Mouse (Mus musculus) monocyte, adult 5-6 weeks (primary cell): ENCODE data around the gene Clybl. TPM values are rescaled to one million over a fixed set of nuclear protein-coding genes. Genes with fewer than 3 reads are reported as not detected.

ENCODE experiments used
- ATAC-seq: fragments of 153-309, 156-312 bp; replicated peaks from 2 replicates; pipeline ENCODE4 v1.8.0; 2017; ENCODE audit warnings: mild to moderate bottlenecking; ENCODE audit not compliant: low TSS enrichment, insufficient number of reproducible peaks, severe bottlenecking, poor library complexity, low FRiP score
- total RNA-seq: library from RNA; stranded (forward); fragments of 200-1000, 200-491, 200-594 nt; gene quantifications from 3 replicates; pipeline ENCODE4 v1.2.3, GENCODE M21; 2017

The Clybl gene
- total RNA-seq, 1 experiment from 2014 or later: 3.4 TPM

DNA sequence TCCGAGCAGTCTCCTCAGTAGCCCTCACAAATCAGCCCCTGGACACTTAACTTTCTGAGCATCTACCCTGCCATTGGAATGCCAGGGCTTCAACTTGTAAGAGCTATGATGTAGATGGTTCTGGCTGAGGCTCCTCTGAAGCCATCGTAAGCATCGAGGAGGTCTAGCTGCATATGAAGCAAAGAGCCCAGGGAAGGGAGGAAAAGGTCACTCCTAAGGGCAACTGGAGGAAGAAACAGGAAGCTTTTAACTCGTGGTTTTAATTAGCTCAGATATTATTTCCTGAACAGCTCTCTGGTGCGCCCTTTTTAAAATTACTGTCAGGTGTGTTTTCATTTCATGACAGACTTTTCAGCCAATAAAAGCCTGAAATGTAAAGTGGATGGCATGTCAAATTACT lies 190.5 kb downstream of the Clybl start:
- ATAC-seq: no peak

- no peak for ATAC-seq
Observed at GRCm38 (mm10) chr14:122373458-122373857, 192.0 kb downstream of the Clybl start.

DNA sequence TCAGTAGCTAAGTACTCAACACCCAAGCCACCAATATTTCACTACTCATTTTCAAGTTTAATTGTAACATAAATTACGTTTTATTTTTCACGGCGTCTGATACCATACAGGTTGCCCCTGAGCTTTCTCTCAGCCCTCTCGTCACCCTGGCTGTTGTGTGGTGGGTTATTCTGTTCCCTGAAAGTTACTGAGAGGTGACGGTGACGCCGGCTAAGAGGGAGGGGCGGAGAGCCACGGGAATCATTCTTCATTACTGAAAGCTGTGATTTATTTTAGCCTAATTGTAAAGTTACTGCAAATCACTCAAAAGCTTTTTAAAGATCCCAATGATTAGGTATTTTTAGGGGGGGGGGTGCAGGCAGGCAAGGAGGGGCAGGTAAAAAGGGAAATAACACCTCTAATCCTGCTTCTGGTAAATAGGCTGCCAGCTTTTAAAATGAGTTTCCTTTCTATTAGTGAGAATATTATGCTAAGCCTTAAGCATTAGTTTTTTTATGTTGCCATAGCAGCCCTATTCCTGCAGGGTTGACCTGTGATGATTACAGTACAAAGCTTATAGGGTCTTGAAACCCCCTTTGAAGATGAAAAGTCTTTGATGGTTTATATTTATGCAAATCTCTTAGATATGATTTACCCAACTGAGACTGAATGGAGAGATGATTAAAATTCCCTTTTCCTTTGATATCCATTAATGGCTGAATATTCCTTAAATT lies 192.9 kb downstream of the Clybl start:
- ATAC-seq: no peak

- no peak for ATAC-seq
Observed at GRCm38 (mm10) chr14:122375070-122375811, 193.7 kb downstream of the Clybl start.

DNA sequence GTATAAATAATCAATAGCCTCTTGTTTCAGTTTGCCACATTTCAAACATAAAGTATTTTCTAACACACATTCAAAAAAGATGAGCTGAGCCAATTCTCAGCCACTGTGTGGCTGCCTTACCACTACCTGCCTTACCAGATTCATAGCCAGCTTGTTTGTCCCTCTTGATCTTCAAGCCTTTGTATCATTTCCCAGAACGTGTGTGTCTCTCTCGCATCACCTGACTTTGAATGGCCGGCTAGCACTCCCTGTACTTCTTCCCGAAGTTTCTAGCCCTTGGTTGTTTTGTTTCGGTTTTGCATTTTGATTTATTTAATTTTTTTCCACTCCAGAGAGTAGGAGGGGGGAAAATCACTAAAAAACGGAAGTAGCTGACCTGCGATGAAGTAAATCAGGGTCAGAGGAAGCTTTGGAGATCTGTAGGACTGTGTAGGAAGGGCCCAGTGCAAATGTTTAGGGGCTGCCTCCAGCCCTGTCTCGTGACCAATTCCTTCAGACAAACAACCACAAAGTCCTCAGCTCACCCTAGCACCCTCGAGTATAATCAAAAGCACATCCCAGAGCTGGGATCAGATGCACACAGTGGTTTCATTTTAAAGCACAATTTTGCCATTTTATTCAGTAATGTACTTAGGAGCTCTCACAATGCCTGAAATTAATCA lies 195.1 kb downstream of the Clybl start:
- ATAC-seq: no peak

DNA sequence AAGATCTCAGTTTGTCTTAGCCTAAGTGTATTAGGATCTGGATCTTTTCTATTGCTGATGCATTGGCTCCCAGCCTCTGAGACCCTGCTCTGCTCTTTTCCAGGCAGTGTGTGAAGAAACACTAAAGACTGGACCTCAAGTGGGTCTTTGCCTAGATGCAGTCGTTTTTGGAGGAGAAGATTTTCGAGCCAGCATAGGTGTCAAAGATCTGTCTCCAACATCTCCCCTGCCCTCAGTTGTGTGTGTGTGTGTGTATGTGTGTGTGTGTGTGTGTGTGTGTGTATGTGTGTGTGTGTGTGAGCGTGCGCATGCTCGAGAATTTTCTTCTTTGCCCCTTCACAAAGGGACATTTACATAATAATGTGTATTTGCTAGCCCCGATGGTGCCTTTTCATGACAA lies 196.2 kb downstream of the Clybl start:
- no peak for ATAC-seq

- ATAC-seq: no peak
Observed at GRCm38 (mm10) chr14:122379076-122379475, 197.6 kb downstream of the Clybl start.

DNA sequence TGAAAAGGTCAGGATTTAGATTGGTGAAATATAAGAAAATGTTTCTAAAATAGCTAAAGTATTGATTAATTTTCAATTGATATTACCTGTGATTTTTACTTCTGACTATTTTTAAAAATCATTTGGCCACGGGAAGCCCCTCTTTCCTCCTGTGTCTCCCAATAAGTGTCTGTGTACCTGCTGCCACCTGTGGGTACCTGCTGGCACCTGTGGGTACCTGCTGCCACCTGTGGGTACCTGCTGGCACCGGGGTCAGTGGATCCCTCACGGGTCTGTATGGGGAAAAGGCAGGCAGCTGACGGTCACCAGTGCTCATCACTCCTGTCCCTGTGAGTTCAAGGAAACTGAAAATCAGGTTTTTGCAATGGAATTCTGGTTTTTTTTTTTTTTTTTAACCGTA lies 198.5 kb downstream of the Clybl start:
- ATAC-seq: no peak

DNA sequence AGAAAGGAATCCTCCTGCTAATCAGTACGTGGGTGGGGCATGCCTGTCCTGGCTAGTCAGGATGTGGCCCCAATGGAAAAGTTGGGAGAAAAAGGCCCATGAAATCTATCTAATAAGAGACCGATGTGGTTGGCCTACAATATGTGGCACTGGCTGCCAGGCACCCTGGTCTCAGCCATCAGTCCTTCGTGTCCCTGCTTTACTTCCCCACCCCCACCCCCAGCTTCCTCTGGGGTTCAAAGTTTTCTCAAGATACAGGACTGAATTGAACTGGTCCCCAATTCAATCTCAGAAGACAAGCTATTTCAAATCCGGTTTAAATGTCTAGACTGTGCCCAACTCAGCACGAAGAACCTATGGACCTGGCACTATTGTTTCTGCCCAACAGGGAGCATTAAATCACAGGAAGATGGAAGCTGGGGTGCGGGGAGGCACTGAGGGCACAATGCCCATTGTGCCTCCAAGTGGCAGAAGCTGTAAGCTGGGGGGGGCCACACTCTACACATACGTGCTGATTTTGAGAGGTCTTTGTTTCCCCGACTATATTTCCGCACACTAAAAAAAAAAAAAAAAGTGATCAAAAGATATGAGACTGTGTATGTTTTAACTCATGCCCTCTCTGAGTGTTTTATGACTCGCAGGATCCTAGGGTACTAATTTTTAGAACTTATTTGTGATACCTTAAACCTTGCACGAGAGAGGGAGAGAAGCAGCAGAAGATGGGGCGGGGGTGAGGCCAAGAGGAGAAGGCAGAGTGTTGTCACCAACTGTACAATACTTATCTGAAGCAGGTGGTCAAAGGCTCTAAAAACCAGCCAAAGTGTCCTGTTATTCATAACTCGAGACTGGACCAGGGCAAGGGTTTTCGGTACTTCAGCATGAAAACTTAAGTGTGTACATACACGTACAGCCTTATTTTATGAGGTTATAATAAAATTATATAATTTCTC lies 199.7 kb downstream of the Clybl start:
- ATAC-seq: no peak

GRCm38 (mm10) chr14:122382281-122382680 lies 200.8 kb downstream of the Clybl start:
- ATAC-seq: no peak

DNA sequence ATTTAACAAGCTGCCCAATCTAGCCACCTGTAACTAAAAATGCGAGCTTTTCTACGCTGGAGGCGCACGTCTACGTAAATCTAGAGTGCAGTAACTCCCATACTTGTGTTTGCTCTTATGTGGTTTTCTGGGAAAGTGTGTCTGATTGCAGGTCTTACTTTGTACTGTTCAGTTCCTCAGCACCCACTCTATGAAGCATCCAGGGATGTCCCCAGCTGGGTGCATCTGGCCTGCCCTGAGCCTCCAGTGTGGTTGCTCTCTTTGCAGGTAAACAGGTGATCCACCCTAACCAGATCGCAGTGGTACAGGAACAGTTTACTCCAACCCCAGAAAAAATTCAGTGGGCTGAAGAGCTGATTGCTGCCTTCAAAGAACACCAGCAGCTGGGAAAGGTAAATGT lies 202.4 kb downstream of the Clybl start:
- ATAC-seq: no peak

- no peak for ATAC-seq
Observed at GRCm38 (mm10) chr14:122384447-122385237, 203.1 kb downstream of the Clybl start.

DNA sequence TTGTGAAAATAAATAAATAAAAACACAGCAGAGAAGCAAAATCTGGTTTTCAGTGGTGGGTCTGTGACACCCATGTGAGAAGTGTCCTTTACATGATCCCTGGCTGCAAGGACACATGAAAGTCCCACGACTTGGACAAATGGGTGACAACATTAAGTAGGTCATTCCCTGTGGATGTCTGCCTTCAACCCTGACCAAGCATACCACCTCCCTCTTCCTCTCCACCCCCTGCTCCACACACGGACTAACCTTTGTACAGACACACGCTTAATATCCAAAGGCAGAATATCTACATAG lies 203.7 kb downstream of the Clybl start:
- ATAC-seq: no peak

GRCm38 (mm10) chr14:122385758-122386157 lies 204.3 kb downstream of the Clybl start:
- no peak for ATAC-seq

DNA sequence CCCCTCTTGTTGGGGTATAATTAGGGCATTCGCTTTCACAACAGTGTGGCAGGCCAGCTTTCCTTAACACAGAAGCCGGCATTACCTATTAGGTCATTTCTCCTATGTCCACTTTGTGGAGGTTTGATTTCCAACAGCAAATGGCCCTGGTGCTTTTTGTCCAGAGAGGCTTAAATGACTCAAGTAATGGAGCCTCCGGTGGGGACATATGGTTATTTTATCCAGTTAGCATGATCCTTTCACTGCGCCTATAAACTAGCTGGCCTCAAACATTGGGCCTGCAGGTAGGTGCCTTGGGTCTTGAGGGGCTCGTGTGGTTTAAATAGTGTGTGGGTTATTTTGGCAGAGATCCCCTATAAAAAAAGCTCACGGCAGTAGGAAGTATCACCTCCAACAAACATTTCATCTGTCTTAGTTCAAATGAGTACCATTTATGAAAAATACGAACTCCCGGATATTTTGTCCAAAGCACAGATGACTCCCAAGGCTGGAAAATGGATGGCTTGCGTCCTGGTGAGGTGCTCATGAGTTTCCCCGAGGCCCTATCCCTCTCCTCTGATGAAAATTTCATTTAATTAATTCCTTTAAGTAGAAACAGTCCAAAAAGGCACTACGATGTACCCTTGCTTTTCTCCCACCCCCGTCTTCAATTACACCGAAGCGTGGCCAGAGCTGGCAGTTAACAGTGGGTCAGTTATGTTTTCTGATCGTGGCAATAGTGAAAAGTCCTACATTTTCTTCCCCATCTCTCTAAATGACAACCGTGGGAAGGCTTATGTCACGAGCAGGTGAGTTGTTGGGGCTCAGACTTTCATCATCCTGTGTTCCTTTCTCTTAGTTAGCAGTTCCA lies 205.0 kb downstream of the Clybl start:
- ATAC-seq: no peak

DNA sequence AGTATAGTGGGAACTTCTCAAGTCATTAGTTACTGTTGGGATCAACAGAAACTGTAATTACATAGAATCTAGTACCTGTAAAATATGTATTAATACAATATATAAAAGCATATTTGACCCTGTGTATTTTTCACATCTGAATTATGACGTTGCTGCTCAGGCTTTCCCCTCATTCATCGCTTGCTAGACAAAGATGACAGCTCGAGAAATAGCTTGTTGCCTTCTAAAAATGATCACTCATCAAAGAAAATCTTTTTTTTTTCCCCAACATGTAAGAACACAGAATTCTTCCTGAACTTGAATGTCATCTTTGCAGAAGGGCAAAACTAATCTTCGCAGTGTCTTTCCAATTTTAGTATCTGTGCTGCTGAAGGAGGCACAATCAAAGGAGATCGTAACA lies 206.3 kb downstream of the Clybl start:
- no peak for ATAC-seq

- no peak for ATAC-seq
Observed at GRCm38 (mm10) chr14:122388431-122389031, 207.0 kb downstream of the Clybl start.
